Mouse (Mus musculus): Measurements from ENCODE around the gene Krt81. TPM values are rescaled to one million over a fixed set of nuclear protein-coding genes. Genes with fewer than 3 reads are reported as not detected.

The Krt81 gene
- polyA plus RNA-seq, 1 experiment from 2014 or later: not detected

DNA sequence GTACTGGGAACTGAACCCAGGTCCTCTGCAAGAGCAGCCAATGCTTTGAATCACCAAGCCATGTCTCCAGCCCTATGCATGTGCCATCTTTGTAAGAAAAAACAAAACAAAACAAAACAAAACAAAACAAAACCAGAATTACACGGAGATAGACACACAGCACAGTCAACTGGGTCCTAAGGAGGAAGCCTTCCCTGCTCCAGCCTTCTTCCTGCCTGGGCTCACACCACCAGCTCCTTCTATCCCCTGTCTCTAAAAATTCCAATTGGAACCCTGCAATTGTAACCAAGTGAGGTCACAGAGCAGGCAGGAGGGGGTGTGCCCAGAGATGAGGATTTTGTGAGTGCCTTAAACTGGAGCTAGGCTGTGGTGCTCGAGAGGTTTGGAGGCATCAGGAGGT lies 16.1 kb downstream of the Krt81 start, which contains the start of gene Krt88:
Gene Krt88, plus strand, starts transcription at position 301 of the 400 bp plus-strand sequence.
- Histone ChIP-seq H3K4me1 (no peaks in the 10 kb centered on the region), H3K4me3 (no peak within 1 kb of the TSS), H3K36me3 (no peaks in the 10 kb centered on the region), H3K9me3 (no peaks in the 10 kb centered on the region), H3K4me2 (replicated peaks) (no peak within 1 kb of the TSS), H3K27me3 (no peaks in the 10 kb centered on the region; the same call in 1 of the 2 replicates), H3K27ac (no peak within 1 kb of the TSS), H3K9ac (no peak within 1 kb of the TSS)
- WGBS: 61% methylated on average over 2 of the region's 2 CpGs
- ATAC-seq (ENCODE audit: insufficient number of reproducible peaks, insufficient read depth, low FRiP score, low TSS enrichment): no peak

DNA sequence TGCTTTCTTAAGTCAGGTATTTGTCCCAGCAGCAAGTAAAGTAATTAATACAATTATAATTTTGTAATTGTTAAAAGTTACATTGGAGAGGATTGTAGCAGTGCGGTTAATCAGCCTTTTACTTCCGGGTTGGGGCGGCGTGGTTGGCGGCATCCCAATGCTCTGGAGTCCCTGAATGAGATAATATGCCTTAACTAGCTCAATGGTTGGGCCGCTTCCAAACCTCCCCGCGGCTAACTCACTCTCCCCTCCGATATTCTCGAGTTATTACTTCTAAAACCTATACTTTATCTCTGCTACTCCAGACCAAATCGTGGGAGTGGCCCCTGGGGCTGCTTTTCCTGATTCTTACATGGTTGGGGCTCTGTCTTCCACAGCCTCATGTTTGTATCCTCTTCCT lies 17.0 kb downstream of the Krt81 start:
- no peak overlapping the region for H3K4me3 ChIP-seq
- H3K27me3 ChIP-seq: no peaks in the 10 kb centered on the region; the same call in 1 of the 2 replicates
- no peak overlapping the region for H3K4me2 ChIP-seq (replicated peaks)
- H3K27ac ChIP-seq: no peak overlapping the region
- no peaks in the 10 kb centered on the region for H3K9me3 ChIP-seq
- H3K9ac ChIP-seq: no peak overlapping the region
- H3K36me3 ChIP-seq: no peaks in the 10 kb centered on the region
- ATAC-seq (ENCODE audit: insufficient number of reproducible peaks, insufficient read depth, low FRiP score, low TSS enrichment): no peak
- no peaks in the 10 kb centered on the region for H3K4me1 ChIP-seq
- 75% methylated on average over 11 of the region's 11 CpGs for WGBS

DNA sequence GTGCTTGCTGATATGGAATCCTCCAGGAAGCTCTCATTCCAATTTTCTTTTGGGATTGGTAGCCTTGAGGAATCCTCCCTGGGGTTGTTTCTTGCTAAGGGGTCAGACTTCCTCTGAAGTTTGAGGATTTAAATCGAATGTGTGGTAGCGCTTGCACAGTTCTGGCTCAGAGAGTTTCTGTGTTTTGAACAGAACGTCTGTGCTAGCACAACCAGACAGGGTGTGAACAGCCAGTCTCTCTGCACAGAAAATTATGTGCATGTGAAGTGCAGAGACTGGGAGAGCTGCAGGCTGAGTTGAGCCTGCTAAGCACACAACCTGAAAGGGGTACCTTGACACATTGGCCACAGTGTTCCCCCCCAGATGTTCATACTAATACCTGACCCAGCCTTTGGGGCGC lies 22.7 kb downstream of the Krt81 start:
- Histone ChIP-seq H3K9ac (no peak overlapping the region), H3K4me3 (no peak overlapping the region), H3K4me1 (peaks cover 6% of the 10 kb centered on the region), H3K4me2 (replicated peaks) (no peak overlapping the region), H3K27me3 (peaks cover 46% of the 10 kb centered on the region), H3K36me3 (no peaks in the 10 kb centered on the region), H3K9me3 (no peaks in the 10 kb centered on the region), H3K27ac (no peak overlapping the region)
- no peak for ATAC-seq (ENCODE audit: insufficient number of reproducible peaks, insufficient read depth, low FRiP score, low TSS enrichment)
- 66% methylated on average over 4 of the region's 4 CpGs for WGBS

DNA sequence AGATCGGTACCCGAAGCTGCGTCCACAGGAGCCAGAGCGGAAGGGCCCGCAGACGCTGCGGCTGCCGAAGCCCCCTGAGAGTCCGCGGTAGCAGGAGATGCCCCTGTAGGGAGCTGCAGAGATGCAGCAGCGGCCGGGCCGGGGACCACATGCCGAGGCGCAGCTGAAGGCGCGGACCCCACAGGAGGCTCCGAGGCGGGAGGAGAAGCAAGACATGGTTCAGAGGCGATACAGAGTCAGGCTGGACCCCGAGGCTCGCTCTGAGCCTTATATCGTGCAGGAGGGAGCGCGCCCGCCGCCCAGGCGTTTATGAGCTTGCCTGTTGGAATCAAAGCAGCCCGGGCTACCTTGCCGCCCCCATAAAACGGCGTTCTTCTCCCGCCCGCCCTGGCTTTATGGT lies 25.0 kb downstream of the Krt81 start, which contains the start of gene Krt87:
Gene Krt87, minus strand, starts transcription at position 250 of the 400 bp plus-strand sequence.
- no peaks in the 10 kb centered on the region for H3K36me3 ChIP-seq
- 4% methylated on average over 34 of the region's 34 CpGs for WGBS
- ATAC-seq (ENCODE audit: insufficient number of reproducible peaks, insufficient read depth, low FRiP score, low TSS enrichment): no peak
- H3K27ac ChIP-seq: no peak within 1 kb of the TSS
- H3K4me1 ChIP-seq: peaks cover 6% of the 10 kb centered on the region
- peaks cover 46% of the 10 kb centered on the region for H3K27me3 ChIP-seq
- H3K9me3 ChIP-seq: no peaks in the 10 kb centered on the region
- peak within 1 kb of the TSS; percentile 9; the same call in 1 of the 2 replicates for H3K9ac ChIP-seq
- peak within 1 kb of the TSS; percentile 57 for H3K4me2 ChIP-seq (replicated peaks)
- peak within 1 kb of the TSS; percentile 30 for H3K4me3 ChIP-seq

DNA sequence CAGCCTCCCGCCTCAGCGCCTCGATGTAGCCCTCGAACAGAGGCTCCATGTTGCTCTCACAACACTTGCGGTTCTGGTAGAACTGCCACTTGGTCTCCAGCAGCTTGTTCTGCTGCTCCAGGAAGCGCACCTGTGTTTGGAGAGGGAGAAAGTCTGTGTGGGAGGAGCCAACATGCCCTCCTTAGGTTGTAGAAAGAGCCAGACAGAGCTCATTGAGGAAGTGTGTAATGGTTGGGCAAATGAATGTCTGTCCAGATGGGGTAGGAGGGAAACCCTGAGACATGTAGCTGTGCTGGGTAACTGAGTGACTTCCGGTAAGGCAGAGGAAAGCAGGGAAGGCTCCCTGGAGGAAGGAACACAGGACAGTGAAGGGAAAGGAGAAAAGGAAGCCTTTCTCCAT lies 26.9 kb downstream of the Krt81 start:
- no peak overlapping the region for H3K27ac ChIP-seq
- H3K4me3 ChIP-seq: no peak overlapping the region
- ATAC-seq (ENCODE audit: insufficient number of reproducible peaks, insufficient read depth, low FRiP score, low TSS enrichment): no peak
- 87% methylated on average over 7 of the region's 7 CpGs for WGBS
- H3K9ac ChIP-seq: no peak overlapping the region
- H3K36me3 ChIP-seq: no peaks in the 10 kb centered on the region
- H3K9me3 ChIP-seq: no peaks in the 10 kb centered on the region
- H3K27me3 ChIP-seq: peaks cover 46% of the 10 kb centered on the region
- H3K4me2 ChIP-seq (replicated peaks): no peak overlapping the region
- H3K4me1 ChIP-seq: peaks cover 6% of the 10 kb centered on the region

DNA sequence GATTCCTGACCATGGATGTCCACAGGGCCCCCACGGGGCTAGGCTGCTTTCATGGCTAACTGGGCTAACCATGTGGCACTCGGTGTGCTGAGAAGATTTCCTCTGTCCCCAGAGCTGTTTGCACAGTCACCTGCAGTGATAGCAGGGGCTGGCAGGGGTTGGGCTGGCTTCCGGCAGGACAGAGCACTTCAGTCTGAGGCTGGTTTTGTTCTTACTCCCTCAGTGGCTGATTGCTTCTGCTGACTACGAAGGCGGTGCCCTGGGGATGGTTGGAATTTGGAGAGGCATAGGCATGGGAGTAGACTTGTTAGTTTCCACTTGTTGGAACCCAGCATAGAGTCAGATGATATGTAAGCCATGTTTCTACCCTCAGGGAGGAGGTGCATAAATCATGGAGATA lies 38.6 kb downstream of the Krt81 start:
- Histone ChIP-seq H3K9me3 (no peaks in the 10 kb centered on the region), H3K4me1 (no peaks in the 10 kb centered on the region), H3K36me3 (no peaks in the 10 kb centered on the region), H3K27ac (no peak overlapping the region), H3K27me3 (no peaks in the 10 kb centered on the region), H3K9ac (no peak overlapping the region), H3K4me3 (no peak overlapping the region), H3K4me2 (replicated peaks) (no peak overlapping the region)
- WGBS: 12% methylated on average over 5 of the region's 5 CpGs
- no peak for ATAC-seq (ENCODE audit: insufficient number of reproducible peaks, insufficient read depth, low FRiP score, low TSS enrichment)

DNA sequence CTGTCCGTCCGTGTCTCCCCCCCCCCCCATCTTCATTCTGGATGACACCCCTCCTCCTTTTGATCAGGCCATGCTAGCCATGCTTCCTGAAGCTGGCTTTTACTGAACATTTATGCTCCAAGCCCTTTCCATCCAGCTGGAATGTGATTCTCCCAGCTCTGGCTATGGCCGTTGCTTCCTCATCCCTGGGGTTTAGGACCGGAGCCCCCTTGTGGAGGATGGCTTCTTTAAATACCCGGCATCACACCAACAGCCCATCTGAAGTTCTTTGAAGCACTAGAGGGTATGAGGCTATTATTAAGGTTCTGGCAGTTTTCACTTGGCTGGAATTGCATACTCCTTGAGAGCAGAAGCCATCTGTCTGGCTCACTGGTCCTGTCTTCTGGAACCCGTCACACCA lies 42.6 kb downstream of the Krt81 start:
- no peaks in the 10 kb centered on the region for H3K4me1 ChIP-seq

DNA sequence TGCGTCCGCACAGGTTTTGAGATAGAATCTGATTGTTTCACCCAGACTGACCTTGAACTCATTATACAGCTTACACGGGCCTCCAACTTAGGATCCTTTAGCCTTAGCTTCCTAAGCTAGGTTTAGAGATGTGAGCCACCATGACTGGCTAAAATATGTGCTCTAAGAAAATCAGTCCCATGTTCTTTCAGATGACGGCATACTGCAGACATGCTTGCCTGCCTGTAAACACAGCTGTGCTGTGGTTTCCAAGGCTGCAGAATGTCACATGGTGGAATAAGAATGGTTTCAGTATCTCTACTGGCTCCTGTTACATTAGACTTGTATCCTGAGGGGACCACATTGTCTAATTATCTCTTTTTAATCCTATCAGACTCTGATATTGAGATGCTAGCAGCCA lies 44.6 kb downstream of the Krt81 start:
- Histone ChIP-seq H3K9ac (no peak overlapping the region), H3K36me3 (no peaks in the 10 kb centered on the region), H3K4me2 (replicated peaks) (no peak overlapping the region), H3K9me3 (no peaks in the 10 kb centered on the region), H3K4me3 (no peak overlapping the region), H3K27me3 (no peaks in the 10 kb centered on the region; the same call in 1 of the 2 replicates), H3K4me1 (no peaks in the 10 kb centered on the region), H3K27ac (no peak overlapping the region)
- WGBS: 81% methylated on average over 4 of the region's 4 CpGs
- ATAC-seq (ENCODE audit: insufficient number of reproducible peaks, insufficient read depth, low FRiP score, low TSS enrichment): no peak

More for the DNA sequence above, 42.6 kb downstream of the Krt81 start:
- no peaks in the 10 kb centered on the region for H3K36me3 ChIP-seq
- ATAC-seq (ENCODE audit: insufficient number of reproducible peaks, insufficient read depth, low FRiP score, low TSS enrichment): no peak
- no peak overlapping the region for H3K9ac ChIP-seq
- no peaks in the 10 kb centered on the region for H3K27me3 ChIP-seq
- no peaks in the 10 kb centered on the region for H3K9me3 ChIP-seq
- 59% methylated on average over 6 of the region's 6 CpGs for WGBS
- no peak overlapping the region for H3K4me2 ChIP-seq (replicated peaks)
- no peak overlapping the region for H3K4me3 ChIP-seq
- H3K27ac ChIP-seq: no peak overlapping the region

DNA sequence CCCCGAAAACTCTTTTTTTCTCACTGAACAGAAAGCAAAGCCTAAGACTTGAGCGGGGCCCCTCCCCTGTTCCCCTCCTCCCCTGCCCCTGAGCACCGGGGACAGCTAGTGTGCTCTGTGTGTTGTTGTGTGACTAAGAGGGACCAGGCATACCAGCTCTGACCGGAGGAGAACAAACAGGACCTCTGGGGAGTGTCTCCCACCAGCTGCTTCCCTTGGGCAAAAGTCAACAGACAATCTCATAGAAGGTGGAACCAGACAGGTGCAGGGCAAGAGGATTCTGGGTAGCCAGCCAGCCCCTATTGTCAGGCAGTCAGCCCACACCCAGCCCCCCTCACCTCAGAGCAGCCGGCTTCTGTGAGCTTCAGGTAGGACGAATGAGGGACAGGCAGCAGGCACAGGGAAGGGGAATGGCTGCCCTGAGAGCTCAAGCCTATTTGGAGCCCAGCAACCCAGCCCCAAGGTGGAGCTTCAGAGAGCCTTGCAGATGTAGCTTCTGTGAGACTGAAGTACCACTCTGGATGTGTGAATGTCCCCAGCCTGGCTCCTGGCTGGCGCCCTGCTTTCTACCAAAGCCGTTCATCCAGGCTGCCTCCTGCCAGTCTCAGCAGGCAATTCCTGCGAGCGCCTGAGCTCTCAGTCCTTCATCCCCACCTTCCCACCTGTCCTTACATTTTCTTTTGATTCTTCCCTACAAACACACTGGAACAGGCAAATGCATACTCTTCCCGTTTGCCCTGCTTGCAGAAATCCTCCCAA lies 48.6 kb downstream of the Krt81 start:
- no peak overlapping the region for H3K9ac ChIP-seq
- H3K36me3 ChIP-seq: no peaks in the 10 kb centered on the region
- no peak overlapping the region for H3K4me3 ChIP-seq
- peaks cover 27% of the 10 kb centered on the region for H3K27me3 ChIP-seq
- peaks cover 13% of the 10 kb centered on the region; the same call in 1 of the 2 replicates for H3K4me1 ChIP-seq
- WGBS: 32% methylated on average over 11 of the region's 11 CpGs
- H3K4me2 ChIP-seq (replicated peaks): no peak overlapping the region
- no peak overlapping the region for H3K27ac ChIP-seq
- H3K9me3 ChIP-seq: no peaks in the 10 kb centered on the region
- ATAC-seq (ENCODE audit: insufficient number of reproducible peaks, insufficient read depth, low FRiP score, low TSS enrichment): no peak

DNA sequence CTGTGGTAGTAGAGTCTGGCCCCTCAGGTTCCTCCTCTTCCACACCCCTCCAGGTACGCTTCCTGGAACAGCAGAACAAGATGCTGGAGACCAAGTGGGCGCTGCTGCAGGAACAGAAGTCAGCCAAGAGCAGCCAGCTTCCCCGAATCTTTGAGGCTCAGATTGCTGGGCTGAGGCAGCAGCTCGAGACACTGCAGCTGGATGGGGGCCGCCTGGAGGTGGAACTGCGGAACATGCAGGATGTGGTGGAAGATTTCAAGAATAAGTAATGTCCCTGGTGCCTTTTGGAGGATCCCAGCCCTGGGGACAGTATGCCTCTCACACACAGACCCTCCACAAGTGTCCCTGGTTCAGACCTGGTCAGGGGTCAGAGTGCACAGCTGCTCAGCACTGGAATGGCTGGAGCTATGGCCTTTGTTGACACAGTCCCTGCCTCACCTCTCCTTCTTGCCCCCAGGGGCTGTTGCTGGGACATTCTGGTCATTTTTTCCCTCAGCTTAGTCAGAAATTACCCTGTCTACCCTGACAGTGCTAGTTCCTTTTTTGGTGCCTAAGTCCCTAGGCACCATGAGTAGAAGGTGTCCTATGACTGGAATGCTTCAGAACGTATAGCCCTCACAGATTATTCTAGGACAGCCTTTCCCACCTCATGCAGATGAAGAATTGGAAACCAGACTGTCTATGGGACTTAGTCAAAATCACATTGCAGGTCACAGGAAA lies 49.5 kb downstream of the Krt81 start:
- Histone ChIP-seq H3K4me3 (no peak overlapping the region), H3K9ac (no peak overlapping the region), H3K27me3 (peaks cover 27% of the 10 kb centered on the region), H3K4me1 (peaks cover 13% of the 10 kb centered on the region; the same call in 1 of the 2 replicates), H3K9me3 (no peaks in the 10 kb centered on the region), H3K4me2 (replicated peaks) (no peak overlapping the region), H3K36me3 (no peaks in the 10 kb centered on the region), H3K27ac (no peak overlapping the region)
- 19% methylated on average over 7 of the region's 7 CpGs for WGBS
- ATAC-seq (ENCODE audit: insufficient number of reproducible peaks, insufficient read depth, low FRiP score, low TSS enrichment): no peak

DNA sequence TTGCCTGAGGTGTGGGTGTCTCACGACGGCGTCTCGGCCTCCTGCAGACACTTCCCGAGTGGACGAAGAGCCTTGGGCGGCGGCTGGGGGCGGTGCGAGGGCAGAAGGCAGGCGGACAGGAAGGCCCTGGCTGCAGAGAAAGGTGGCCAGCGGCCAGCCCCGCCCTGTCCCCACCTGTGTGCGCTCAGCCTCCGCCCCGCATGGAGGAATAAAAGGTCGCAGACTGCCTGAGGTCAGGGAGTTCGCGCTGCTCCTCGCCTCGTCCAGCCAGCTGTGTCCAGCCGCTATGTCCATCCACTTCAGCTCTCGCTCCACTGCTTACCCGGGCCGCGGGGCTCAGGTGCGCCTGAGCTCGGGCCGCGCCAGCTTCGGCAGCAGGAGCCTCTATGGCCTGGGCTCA lies 51.4 kb downstream of the Krt81 start:
- H3K9me3 ChIP-seq: no peaks in the 10 kb centered on the region
- H3K9ac ChIP-seq: peak overlapping the region; percentile 19; the same call in 1 of the 2 replicates
- ATAC-seq (ENCODE audit: insufficient number of reproducible peaks, insufficient read depth, low FRiP score, low TSS enrichment): no peak
- H3K27ac ChIP-seq: no peak overlapping the region
- peaks cover 13% of the 10 kb centered on the region; the same call in 1 of the 2 replicates for H3K4me1 ChIP-seq
- no peaks in the 10 kb centered on the region for H3K36me3 ChIP-seq
- peak overlapping the region; percentile 29 for H3K4me2 ChIP-seq (replicated peaks)
- H3K4me3 ChIP-seq: no peak overlapping the region
- peaks cover 27% of the 10 kb centered on the region for H3K27me3 ChIP-seq
- 22% methylated on average over 31 of the region's 31 CpGs for WGBS

DNA sequence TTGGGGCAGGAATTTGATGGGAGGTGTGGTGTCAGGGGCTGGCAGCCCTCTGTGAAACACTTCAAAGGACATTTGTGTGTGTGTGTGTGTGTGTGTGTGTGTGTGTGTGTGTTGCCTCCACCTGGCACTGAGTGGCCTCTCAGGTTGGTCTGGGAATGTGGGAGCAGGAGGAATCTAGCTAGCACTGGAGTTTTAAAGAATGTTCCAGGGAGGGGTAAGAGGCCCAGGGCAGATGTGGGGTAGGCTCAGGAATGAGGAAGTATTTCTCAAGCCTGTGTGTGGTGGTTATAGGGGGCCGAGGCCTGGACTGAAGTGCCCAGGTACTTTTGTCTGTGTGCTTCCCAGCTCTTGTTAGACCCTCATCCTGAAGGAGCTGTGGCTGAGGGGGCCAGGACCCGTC lies 52.8 kb downstream of the Krt81 start, which contains the start of gene Krt7:
Gene Krt7, plus strand, starts transcription at position 269 of the 400 bp plus-strand sequence.
- 31% methylated on average over 2 of the region's 2 CpGs for WGBS
- no peak within 1 kb of the TSS for H3K9ac ChIP-seq
- peak; percentile 47; the same call in 1 of the 2 replicates for ATAC-seq (ENCODE audit: insufficient number of reproducible peaks, insufficient read depth, low FRiP score, low TSS enrichment)
- H3K4me2 ChIP-seq (replicated peaks): peak within 1 kb of the TSS; percentile 29; the same call in 1 of the 2 replicates
- H3K27me3 ChIP-seq: peaks cover 27% of the 10 kb centered on the region
- no peaks in the 10 kb centered on the region for H3K9me3 ChIP-seq
- no peaks in the 10 kb centered on the region for H3K36me3 ChIP-seq
- H3K27ac ChIP-seq: peak within 1 kb of the TSS; percentile 4; the same call in 1 of the 2 replicates
- H3K4me1 ChIP-seq: peaks cover 13% of the 10 kb centered on the region; the same call in 1 of the 2 replicates
- no peak within 1 kb of the TSS for H3K4me3 ChIP-seq

Measured in embryonic facial prominence, embryonic 12.5 days (tissue).